Mouse (Mus musculus): ENCODE measurements around the gene Odf3l2.

Gene Odf3l2

GRCm38 (mm10) chr10:79645711-79646110 is at the start of gene Odf3l2:
TSS of gene Odf3l2 (minus strand) at chr10:79645738.
- no peak for ATAC-seq (ENCODE audit: low TSS enrichment)

GRCm38 (mm10) chr10:79694379-79694655 is 48.8 kb upstream of the Odf3l2 start:
- ATAC-seq (ENCODE audit: low TSS enrichment), result no peak

- no peak for ATAC-seq (ENCODE audit: low TSS enrichment)
Measured at GRCm38 (mm10) chr10:79693580-79694378, 48.2 kb upstream of the Odf3l2 start.

GRCm38 (mm10) chr10:79691986-79692548 is 46.5 kb upstream of the Odf3l2 start:
- ATAC-seq (ENCODE audit: low TSS enrichment), result no peak

- ATAC-seq (ENCODE audit: low TSS enrichment), result no peak
Measured at GRCm38 (mm10) chr10:79689178-79689577, 43.6 kb upstream of the Odf3l2 start.

GRCm38 (mm10) chr10:79688720-79689119 is 43.2 kb upstream of the Odf3l2 start, which contains the start of gene Gzmm:
TSS of gene Gzmm (plus strand) at chr10:79689020.
- no peak for ATAC-seq (ENCODE audit: low TSS enrichment)

GRCm38 (mm10) chr10:79687513-79687912 is 42.0 kb upstream of the Odf3l2 start:
- no peak for ATAC-seq (ENCODE audit: low TSS enrichment)

- ATAC-seq (ENCODE audit: low TSS enrichment), result no peak
Measured at GRCm38 (mm10) chr10:79686691-79687090, 41.2 kb upstream of the Odf3l2 start.

- ATAC-seq (ENCODE audit: low TSS enrichment), result no peak
Measured at GRCm38 (mm10) chr10:79686219-79686618, 40.7 kb upstream of the Odf3l2 start.

GRCm38 (mm10) chr10:79684770-79685600 is 39.4 kb upstream of the Odf3l2 start:
- ATAC-seq (ENCODE audit: low TSS enrichment), result no peak

GRCm38 (mm10) chr10:79683726-79684640 is 38.4 kb upstream of the Odf3l2 start:
- no peak for ATAC-seq (ENCODE audit: low TSS enrichment)

- no peak for ATAC-seq (ENCODE audit: low TSS enrichment)
Measured at GRCm38 (mm10) chr10:79682916-79683582, 37.5 kb upstream of the Odf3l2 start.

GRCm38 (mm10) chr10:79682551-79682915 is 37.0 kb upstream of the Odf3l2 start:
- ATAC-seq (ENCODE audit: low TSS enrichment), result no peak

- ATAC-seq (ENCODE audit: low TSS enrichment), result peak; percentile 85
Measured at GRCm38 (mm10) chr10:79681591-79682245, 36.2 kb upstream of the Odf3l2 start, which contains the start of gene Cdc34. TSS of gene Cdc34 (plus strand) at chr10:79682195.

GRCm38 (mm10) chr10:79680606-79681495 is 35.3 kb upstream of the Odf3l2 start:
- ATAC-seq (ENCODE audit: low TSS enrichment), result no peak

GRCm38 (mm10) chr10:79675346-79676035 is 30.0 kb upstream of the Odf3l2 start:
- no peak for ATAC-seq (ENCODE audit: low TSS enrichment)

GRCm38 (mm10) chr10:79673054-79673453 is 27.5 kb upstream of the Odf3l2 start:
- ATAC-seq (ENCODE audit: low TSS enrichment), result no peak

- no peak for ATAC-seq (ENCODE audit: low TSS enrichment)
Measured at GRCm38 (mm10) chr10:79672088-79672455, 26.5 kb upstream of the Odf3l2 start.

Data from frontal cortex, adult (tissue).